Mouse (Mus musculus) MEL (cell line): ENCODE results near the gene Cabp4. TPM values are rescaled to one million over a fixed set of nuclear protein-coding genes. Genes with fewer than 3 reads are reported as not detected.

Experiments
- DNase-seq: peaks from one replicate; pipeline ENCODE4 v3.0.0; 2011; ENCODE audit warnings: low read depth, low spot score
- H3K27ac ChIP-seq: 2 replicates; pipeline ENCODE4 v1.5.1; 2012; ENCODE audit warnings: low read depth, mild to moderate bottlenecking, control low read depth, low read length, moderate library complexity; ENCODE audit not compliant: control insufficient read depth
- H3K27me3 ChIP-seq, 2 experiments: fragments of 150-350 bp in 1 of 2; sonication (generic) in 1 of 2; 2 replicates each; pipeline ENCODE4 v1.6.1; 2012; ENCODE audit warnings: low read length in 2 of 2, mild to moderate bottlenecking in 2 of 2, improper control_type of control experiment in 1 of 2, moderate library complexity in 1 of 2; ENCODE audit not compliant: insufficient read depth in 2 of 2, control insufficient read depth in 1 of 2
- H3K36me3 ChIP-seq, 2 experiments: 2 replicates each; pipeline ENCODE4 v1.6.1; 2012 to 2014; ENCODE audit warnings: low read length in 2 of 2, improper control_type of control experiment in 1 of 2, inconsistent platforms in 1 of 2, mild to moderate bottlenecking in 1 of 2; ENCODE audit not compliant: insufficient read depth in 2 of 2, control insufficient read depth in 1 of 2
- H3K4me1 ChIP-seq, 2 experiments: fragments of 150-350 bp in 1 of 2; sonication (generic) in 1 of 2; 2 replicates each; pipeline ENCODE4 v1.6.1; 2012; ENCODE audit warnings: low read length in 2 of 2, improper control_type of control experiment in 1 of 2, mild to moderate bottlenecking in 1 of 2; ENCODE audit not compliant: insufficient read depth in 2 of 2, control insufficient read depth in 1 of 2
- H3K4me3 ChIP-seq, 2 experiments: fragments of 150-350 bp in 1 of 2; sonication (generic) in 1 of 2; 2 replicates each; pipeline ENCODE4 v1.5.1; 2012; ENCODE audit warnings: low read depth in 2 of 2, low read length in 2 of 2, mild to moderate bottlenecking in 2 of 2, moderate library complexity in 2 of 2, control low read depth in 1 of 2, improper control_type of control experiment in 1 of 2; ENCODE audit not compliant: control insufficient read depth in 1 of 2, insufficient read depth in 1 of 2
- H3K79me2 ChIP-seq: 2 replicates; pipeline ENCODE4 v1.6.1; 2012; ENCODE audit warnings: mild to moderate bottlenecking, low read length, moderate library complexity; ENCODE audit not compliant: control insufficient read depth, poor library complexity, insufficient read depth
- H3K9ac ChIP-seq: 2 replicates; pipeline ENCODE4 v1.6.1; 2012; ENCODE audit warnings: low read depth, mild to moderate bottlenecking, control low read depth, low read length, moderate library complexity; ENCODE audit not compliant: control insufficient read depth, poor library complexity, severe bottlenecking
- H3K9me3 ChIP-seq: fragments of 150-350 bp; sonication (generic); replicated peaks from 2 replicates; pipeline ENCODE4 v1.6.1; 2012; ENCODE audit warnings: mild to moderate bottlenecking, low read length, improper control_type of control experiment, moderate library complexity; ENCODE audit not compliant: insufficient read depth
- CHD1 ChIP-seq: IDR thresholded peaks from 2 replicates; pipeline ENCODE4 v1.6.1; 2012; ENCODE audit warnings: low read depth, mild to moderate bottlenecking, inconsistent platforms, low read length, improper control_type of control experiment
- ELF1 ChIP-seq: IDR thresholded peaks from 2 replicates; pipeline ENCODE4 v1.6.1; 2014; ENCODE audit warnings: low read depth, mild to moderate bottlenecking, inconsistent platforms, low read length, improper control_type of control experiment, moderate library complexity
- EP300 ChIP-seq, 2 experiments: IDR thresholded peaks; 2 replicates each; pipeline ENCODE4 v1.6.1; 2011; ENCODE audit warnings: improper control_type of control experiment in 2 of 2, low read length in 2 of 2, low read depth in 1 of 2, mild to moderate bottlenecking in 1 of 2
- ETS1 ChIP-seq: IDR thresholded peaks from 2 replicates; pipeline ENCODE4 v1.6.1; 2012; ENCODE audit warnings: low read depth, mild to moderate bottlenecking, inconsistent platforms, low read length, improper control_type of control experiment, moderate library complexity
- GABPA ChIP-seq: IDR thresholded peaks from 2 replicates; pipeline ENCODE4 v1.6.1; 2012; ENCODE audit warnings: low read depth, mild to moderate bottlenecking, inconsistent platforms, low read length, improper control_type of control experiment, moderate library complexity
- GATA1 ChIP-seq: IDR thresholded peaks from 2 replicates; pipeline ENCODE4 v1.6.1; 2011; ENCODE audit warnings: low read depth, low read length, improper control_type of control experiment
- KAT2A ChIP-seq: conservative IDR thresholded peaks from 2 replicates; pipeline ENCODE4 v1.6.1; 2012; ENCODE audit warnings: low read depth, low read length, improper control_type of control experiment, inconsistent platforms
- MAZ ChIP-seq: IDR thresholded peaks from 2 replicates; pipeline ENCODE4 v1.6.1; 2012; ENCODE audit warnings: low read depth, mild to moderate bottlenecking, inconsistent platforms, low read length, improper control_type of control experiment
- MEF2A ChIP-seq: IDR thresholded peaks from 2 replicates; pipeline ENCODE4 v1.6.1; 2014; ENCODE audit warnings: low read depth, mild to moderate bottlenecking, inconsistent platforms, low read length, improper control_type of control experiment; ENCODE audit not compliant: poor library complexity, insufficient replicate concordance, severe bottlenecking; ENCODE audit errors: extremely low read depth
- MXI1 ChIP-seq: IDR thresholded peaks from 2 replicates; pipeline ENCODE4 v1.6.1; 2011; ENCODE audit warnings: mild to moderate bottlenecking, low read depth, low read length, improper control_type of control experiment
- MYB ChIP-seq: IDR thresholded peaks from 2 replicates; pipeline ENCODE4 v1.6.1; 2011; ENCODE audit warnings: mild to moderate bottlenecking, low read depth, low read length, improper control_type of control experiment
- MYC ChIP-seq: IDR thresholded peaks from 2 replicates; pipeline ENCODE4 v1.6.1; 2011; ENCODE audit warnings: low read depth, mild to moderate bottlenecking, low read length, improper control_type of control experiment, moderate library complexity
- NRF1 ChIP-seq: IDR thresholded peaks from 2 replicates; pipeline ENCODE4 v1.6.1; 2014; ENCODE audit warnings: low read depth, mild to moderate bottlenecking, inconsistent platforms, low read length, improper control_type of control experiment, moderate library complexity; ENCODE audit not compliant: poor library complexity, insufficient read depth, severe bottlenecking
- POLR2A ChIP-seq, 2 experiments: IDR thresholded peaks; 2 replicates each; pipeline ENCODE4 v1.6.1; 2011 to 2012; ENCODE audit warnings: low read length in 2 of 2, mild to moderate bottlenecking in 2 of 2, control low read depth in 1 of 2, improper control_type of control experiment in 1 of 2, low read depth in 1 of 2, moderate library complexity in 1 of 2; ENCODE audit not compliant: control insufficient read depth in 1 of 2, insufficient read depth in 1 of 2, poor library complexity in 1 of 2
- RAD21 ChIP-seq: IDR thresholded peaks from 2 replicates; pipeline ENCODE4 v1.6.1; 2011; ENCODE audit warnings: mild to moderate bottlenecking, low read depth, low read length, improper control_type of control experiment
- TAL1 ChIP-seq: IDR thresholded peaks from 2 replicates; pipeline ENCODE4 v1.6.1; 2012; ENCODE audit warnings: mild to moderate bottlenecking, inconsistent platforms, low read length, moderate library complexity, mixed read lengths
- TBP ChIP-seq: IDR thresholded peaks from 2 replicates; pipeline ENCODE4 v1.8.0; 2011; ENCODE audit warnings: low read depth, low read length, improper control_type of control experiment
- TCF12 ChIP-seq: IDR thresholded peaks from 2 replicates; pipeline ENCODE4 v1.6.1; 2014; ENCODE audit warnings: low read depth, mild to moderate bottlenecking, inconsistent platforms, low read length, improper control_type of control experiment, moderate library complexity
- UBTF ChIP-seq: IDR thresholded peaks from 2 replicates; pipeline ENCODE4 v1.6.1; 2012; ENCODE audit warnings: low read depth, mild to moderate bottlenecking, inconsistent platforms, low read length, improper control_type of control experiment, moderate library complexity, borderline replicate concordance; ENCODE audit not compliant: insufficient read depth
- USF1 ChIP-seq: IDR thresholded peaks from 2 replicates; pipeline ENCODE4 v1.6.1; 2014; ENCODE audit warnings: low read depth, mild to moderate bottlenecking, inconsistent platforms, low read length, improper control_type of control experiment, moderate library complexity
- ZC3H11A ChIP-seq: IDR thresholded peaks from 2 replicates; pipeline ENCODE4 v1.6.1; 2012; ENCODE audit warnings: low read depth, mild to moderate bottlenecking, inconsistent platforms, low read length, improper control_type of control experiment
- ZMIZ1 ChIP-seq: IDR thresholded peaks from 2 replicates; pipeline ENCODE4 v1.6.1; 2012; ENCODE audit warnings: low read depth, mild to moderate bottlenecking, inconsistent platforms, low read length, improper control_type of control experiment, moderate library complexity
- polyA plus RNA-seq, 2 experiments: library from polyadenylated mRNA; stranded (reverse) in 1 of 2; unstranded in 1 of 2; fragments of >175 nt in 1 of 2; fragments of >200 nt in 1 of 2; gene quantifications; 2 replicates each; pipeline versions ENCODE4 v1.2.1 to v1.2.4; 2012; ENCODE audit warnings: low replicate concordance in 2 of 2, low read depth in 1 of 2; ENCODE audit not compliant: insufficient read length in 2 of 2, insufficient read depth in 1 of 2, missing spikeins in 1 of 2
- total RNA-seq: library from RNA; depleted of rRNA; stranded (reverse); fragments of 300-350 nt; gene quantifications from 2 replicates; pipeline ENCODE4 v1.2.3, GENCODE M21; 2012

The Cabp4 gene
- total and polyA plus RNA-seq, 3 experiments = 0.08 to 0.24 TPM; not detected in 1

- Histone ChIP-seq H3K4me1 (peaks cover 0 to 18% of the 10 kb centered on the region in 2 experiments; a peak in 3 of 4 replicates), H3K79me2 (peaks cover 6% of the 10 kb centered on the region), H3K9ac (no peak overlapping the region), H3K27ac (no peak overlapping the region), H3K36me3 (peaks cover 0 to 4% of the 10 kb centered on the region in 2 experiments; a peak in 1 of 4 replicates), H3K4me3 (no peak overlapping the region)
- TF ChIP-seq GATA1 (no peak), MXI1 (no peak), POLR2A (IDR thresholded peaks at IDR 0.05; ENCODE audit: control insufficient read depth in 1 of 2, insufficient read depth in 1 of 2, low read depth in 1 of 2, low read length in 2 of 2, poor library complexity in 1 of 2) (no peak)
- TF ChIP-seq, all 39 proteins: peak for 0
- H3K27me3 ChIP-seq = no peaks in the 10 kb centered on the region
- DNase-seq = no peak
- H3K9me3 ChIP-seq = no peaks in the 10 kb centered on the region
Measured at GRCm38 (mm10) chr19:4102049-4102448, 41.8 kb downstream of the Cabp4 start.

- Histone ChIP-seq H3K9me3 (no peaks in the 10 kb centered on the region), H3K9ac (no peak overlapping the region), H3K36me3 (peaks cover 0 to 4% of the 10 kb centered on the region in 2 experiments; a peak in 1 of 4 replicates), H3K27ac (no peak overlapping the region), H3K4me3 (no peak overlapping the region), H3K4me1 (peaks cover 0 to 18% of the 10 kb centered on the region in 2 experiments; a peak in 3 of 4 replicates), H3K79me2 (peaks cover 8% of the 10 kb centered on the region), H3K27me3 (no peaks in the 10 kb centered on the region)
- TF ChIP-seq USF1 (no peak), MAZ (no peak), MYC (no peak), TBP (no peak), RAD21 (no peak), UBTF (no peak), GABPA (no peak), POLR2A (IDR thresholded peaks at IDR 0.05; ENCODE audit: control insufficient read depth in 1 of 2, insufficient read depth in 1 of 2, low read depth in 1 of 2, low read length in 2 of 2, poor library complexity in 1 of 2) (no peak), ETS1 (no peak), ZMIZ1 (no peak), MEF2A (no peak), EP300 (IDR thresholded peaks at IDR 0.05; ENCODE audit: low read depth in 1 of 2, low read length in 2 of 2) (no peak), TCF12 (no peak), MYB (no peak), KAT2A (no peak), CHD1 (no peak), TAL1 (no peak), ELF1 (no peak), ZC3H11A (no peak), NRF1 (no peak)
- DNase-seq = no peak
Measured at GRCm38 (mm10) chr19:4101466-4101865, 42.4 kb downstream of the Cabp4 start.
